Mouse (Mus musculus) limb, embryonic 11.5 days (tissue): ENCODE data around the gene Ndufa8. TPM values are rescaled to one million over a fixed set of nuclear protein-coding genes. Genes with fewer than 3 reads are reported as not detected.
A peak's percentile ranks its signal among the peaks of the same experiment; 100 is the strongest.

Source experiments
- ATAC-seq: fragments of 200-750 bp; cut with Nextera tagmentation; 2 replicates; pipeline ENCODE4 v1.8.0; 2017; ENCODE audit warnings: low read depth; ENCODE audit not compliant: insufficient number of reproducible peaks, low FRiP score, low TSS enrichment
- DNase-seq: peaks from one replicate; pipeline ENCODE4 v3.0.0-alpha.2; 2015; ENCODE audit warnings: low spot score
- H3K27ac ChIP-seq: fragments of 300-500 bp; sonication (generic); replicated peaks from 2 replicates; pipeline ENCODE4 v1.5.1; 2014; ENCODE audit warnings: low read depth, mild to moderate bottlenecking, low read length
- H3K27me3 ChIP-seq: fragments of 300-500 bp; sonication (generic); 2 replicates; pipeline ENCODE4 v1.6.1; 2014; ENCODE audit warnings: mild to moderate bottlenecking, low read length, mixed read lengths; ENCODE audit not compliant: control insufficient read depth, insufficient read depth
- H3K36me3 ChIP-seq: fragments of 300-500 bp; sonication (generic); 2 replicates; pipeline ENCODE4 v1.6.1; 2014; ENCODE audit warnings: mild to moderate bottlenecking, low read length, moderate library complexity, mixed read lengths; ENCODE audit not compliant: control insufficient read depth, insufficient read depth
- H3K4me1 ChIP-seq: fragments of 300-500 bp; sonication (generic); 2 replicates; pipeline ENCODE4 v1.6.1; 2014; ENCODE audit warnings: low read length, mixed read lengths; ENCODE audit not compliant: control insufficient read depth, insufficient read depth
- H3K4me2 ChIP-seq: fragments of 300-500 bp; sonication (generic); 2 replicates; pipeline ENCODE4 v1.6.1; 2014; ENCODE audit warnings: low read depth, mild to moderate bottlenecking, moderate library complexity; ENCODE audit not compliant: severe bottlenecking
- H3K4me3 ChIP-seq: fragments of 300-500 bp; sonication (generic); 2 replicates; pipeline ENCODE4 v1.5.1; 2014; ENCODE audit warnings: low read depth, low read length
- H3K9ac ChIP-seq: fragments of 300-500 bp; sonication (generic); 2 replicates; pipeline ENCODE4 v1.6.1; 2014; ENCODE audit warnings: mild to moderate bottlenecking, low read length
- H3K9me3 ChIP-seq: fragments of 300-500 bp; sonication (generic); 2 replicates; pipeline ENCODE4 v1.6.1; 2016; ENCODE audit warnings: low read length; ENCODE audit not compliant: control insufficient read depth
- WGBS: fragments of 180-500 bp; shearing (Covaris S2); extraction: QIAGEN DNeasy Blood & Tissue Kit; methylation state at CpG from one replicate; pipeline ENCODE4 v1.1.7; 2014; 5-methylcytosine and 5-hydroxymethylcytosine counted together
- polyA plus RNA-seq: library from polyadenylated mRNA; unstranded; fragments of >200 nt; fragmentation: Nextera tagmentation; extraction: Ambion mirVana; gene quantifications from 2 replicates; pipeline ENCODE4 v1.2.1, GENCODE M21; 2014

Ndufa8 gene
- polyA plus RNA-seq, 1 experiment from 2014 or later, result 196 TPM

GRCm38 (mm10) chr2:36035413-36036081, 13.7 kb downstream of the Ndufa8 start:
- 58% methylated on average over 11 of the region's 11 CpGs for WGBS
- H3K36me3 ChIP-seq, result peaks cover 7% of the 10 kb centered on the region; the same call in 1 of the 2 replicates
- H3K9ac ChIP-seq, result no peak overlapping the region
- no peaks in the 10 kb centered on the region for H3K27me3 ChIP-seq
- no peak overlapping the region for H3K4me3 ChIP-seq
- no peak overlapping the region for H3K27ac ChIP-seq
- DNase-seq (no peak), ATAC-seq (no peak)
- H3K4me2 ChIP-seq, result no peak overlapping the region
- H3K4me1 ChIP-seq, result no peaks in the 10 kb centered on the region
- no peaks in the 10 kb centered on the region for H3K9me3 ChIP-seq

- Histone ChIP-seq H3K4me1 (no peaks in the 10 kb centered on the region), H3K4me3 (no peak overlapping the region), H3K27ac (no peak overlapping the region), H3K9me3 (no peaks in the 10 kb centered on the region), H3K9ac (no peak overlapping the region), H3K4me2 (no peak overlapping the region), H3K36me3 (peaks cover 7% of the 10 kb centered on the region; the same call in 1 of the 2 replicates), H3K27me3 (no peaks in the 10 kb centered on the region)
- ATAC-seq, result no peak
- DNase-seq, result no peak
- WGBS, result 87% methylated on average over 7 of the region's 7 CpGs
Observed at GRCm38 (mm10) chr2:36034898-36035297, 14.3 kb downstream of the Ndufa8 start.

GRCm38 (mm10) chr2:36033966-36034365, 15.2 kb downstream of the Ndufa8 start:
- no peak overlapping the region for H3K4me3 ChIP-seq
- H3K9ac ChIP-seq, result no peak overlapping the region
- WGBS, result 74% methylated on average over 7 of the region's 7 CpGs
- ATAC-seq, result no peak
- H3K27me3 ChIP-seq, result no peaks in the 10 kb centered on the region
- peaks cover 7% of the 10 kb centered on the region; the same call in 1 of the 2 replicates for H3K36me3 ChIP-seq
- H3K27ac ChIP-seq, result no peak overlapping the region
- no peaks in the 10 kb centered on the region for H3K9me3 ChIP-seq
- no peak for DNase-seq
- no peak overlapping the region for H3K4me2 ChIP-seq
- H3K4me1 ChIP-seq, result no peaks in the 10 kb centered on the region

GRCm38 (mm10) chr2:36032884-36033283, 16.3 kb downstream of the Ndufa8 start:
- H3K9me3 ChIP-seq, result no peaks in the 10 kb centered on the region
- H3K36me3 ChIP-seq, result peaks cover 5% of the 10 kb centered on the region; the same call in 1 of the 2 replicates
- H3K27ac ChIP-seq, result no peak overlapping the region
- ATAC-seq (no peak), DNase-seq (no peak)
- no peaks in the 10 kb centered on the region for H3K4me1 ChIP-seq
- no peak overlapping the region for H3K9ac ChIP-seq
- no peak overlapping the region for H3K4me3 ChIP-seq
- no peaks in the 10 kb centered on the region for H3K27me3 ChIP-seq
- WGBS, result 90% methylated on average over 7 of the region's 7 CpGs
- no peak overlapping the region for H3K4me2 ChIP-seq

- H3K4me2 ChIP-seq, result no peak overlapping the region
- no peak overlapping the region for H3K4me3 ChIP-seq
- WGBS, result 74% methylated on average over 3 of the region's 3 CpGs
- no peak overlapping the region for H3K27ac ChIP-seq
- no peaks in the 10 kb centered on the region for H3K9me3 ChIP-seq
- ATAC-seq, result no peak
- H3K9ac ChIP-seq, result no peak overlapping the region
- H3K36me3 ChIP-seq, result no peaks in the 10 kb centered on the region
- no peak for DNase-seq
- H3K4me1 ChIP-seq, result no peaks in the 10 kb centered on the region
- H3K27me3 ChIP-seq, result no peaks in the 10 kb centered on the region
Observed at GRCm38 (mm10) chr2:36023291-36023690, 25.9 kb downstream of the Ndufa8 start.

- Histone ChIP-seq H3K27ac (no peak overlapping the region), H3K36me3 (no peaks in the 10 kb centered on the region), H3K27me3 (no peaks in the 10 kb centered on the region), H3K9ac (peak overlapping the region; percentile 42; the same call in 1 of the 2 replicates), H3K4me1 (no peaks in the 10 kb centered on the region), H3K9me3 (no peaks in the 10 kb centered on the region), H3K4me2 (peak overlapping the region; percentile 40), H3K4me3 (peak overlapping the region; percentile 15; the same call in 1 of the 2 replicates)
- ATAC-seq, result peak; percentile 65; the same call in 1 of the 2 replicates
- DNase-seq, result peak; percentile 89
- 10% methylated on average over 32 of the region's 32 CpGs for WGBS
Observed at GRCm38 (mm10) chr2:36021385-36022159, 27.6 kb downstream of the Ndufa8 start.

GRCm38 (mm10) chr2:36013010-36013409, 36.2 kb downstream of the Ndufa8 start:
- Histone ChIP-seq H3K36me3 (no peaks in the 10 kb centered on the region), H3K4me2 (no peak overlapping the region), H3K27ac (no peak overlapping the region), H3K27me3 (peaks cover 24% of the 10 kb centered on the region), H3K9ac (no peak overlapping the region), H3K4me3 (no peak overlapping the region), H3K9me3 (no peaks in the 10 kb centered on the region), H3K4me1 (no peaks in the 10 kb centered on the region)
- DNase-seq (no peak), ATAC-seq (no peak)
- 72% methylated on average over 12 of the region's 12 CpGs for WGBS

GRCm38 (mm10) chr2:36011331-36011825, 37.8 kb downstream of the Ndufa8 start:
- Histone ChIP-seq H3K4me3 (peak overlapping the region; percentile 42), H3K4me2 (peak overlapping the region; percentile 78), H3K9me3 (no peaks in the 10 kb centered on the region), H3K4me1 (no peaks in the 10 kb centered on the region), H3K36me3 (no peaks in the 10 kb centered on the region), H3K9ac (peak overlapping the region; percentile 48), H3K27me3 (peaks cover 24% of the 10 kb centered on the region), H3K27ac (no peak overlapping the region)
- under 1% methylated on average over 44 of the region's 44 CpGs for whole genome bisulfite sequencing
- ATAC-seq (no peak), DNase-seq (peak; percentile 55)
